Mouse (Mus musculus) cerebellum, adult 8-10 months (tissue): ENCODE measurements around the gene Oxct2b.
A peak's percentile ranks its signal among the peaks of the same experiment; 100 is the strongest.
"Not testable (repeated sequence)": the region's sequence is repeated elsewhere in the genome, so short reads cannot be mapped to it uniquely, and the experiment has no call there.

ENCODE experiments used
- DNase-seq: peaks from one replicate; pipeline ENCODE4 v3.0.0; 2022

Gene Oxct2b

GRCm38 (mm10) chr4:123116011-123116410, at the start of gene Oxct2b:
Oxct2b (plus strand) TSS chr4:123116266.
- DNase-seq = no peak

DNA sequence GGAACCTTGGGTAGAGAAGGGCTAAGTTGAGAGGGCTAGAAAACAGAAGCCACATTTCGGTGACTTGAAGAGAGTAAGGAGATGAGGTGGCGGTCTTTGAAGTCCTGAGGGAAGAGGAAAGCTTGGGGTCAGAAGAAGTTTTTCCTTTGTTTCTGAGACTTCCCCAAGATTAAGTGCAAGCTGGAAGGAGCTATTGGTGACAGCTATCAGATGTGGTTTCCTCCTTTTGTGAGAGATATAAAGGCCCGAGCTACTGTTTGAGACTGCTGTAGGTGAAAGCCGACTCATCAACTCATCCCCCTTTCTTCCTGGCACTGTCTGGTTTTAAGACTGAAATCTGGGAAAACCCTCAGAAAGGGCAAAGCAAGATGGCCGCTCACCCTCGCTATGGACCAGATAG, 47.4 kb upstream of the Oxct2b start:
- DNase-seq = no peak

GRCm38 (mm10) chr4:123071266-123071966, 44.6 kb upstream of the Oxct2b start:
- DNase-seq = no peak

DNA sequence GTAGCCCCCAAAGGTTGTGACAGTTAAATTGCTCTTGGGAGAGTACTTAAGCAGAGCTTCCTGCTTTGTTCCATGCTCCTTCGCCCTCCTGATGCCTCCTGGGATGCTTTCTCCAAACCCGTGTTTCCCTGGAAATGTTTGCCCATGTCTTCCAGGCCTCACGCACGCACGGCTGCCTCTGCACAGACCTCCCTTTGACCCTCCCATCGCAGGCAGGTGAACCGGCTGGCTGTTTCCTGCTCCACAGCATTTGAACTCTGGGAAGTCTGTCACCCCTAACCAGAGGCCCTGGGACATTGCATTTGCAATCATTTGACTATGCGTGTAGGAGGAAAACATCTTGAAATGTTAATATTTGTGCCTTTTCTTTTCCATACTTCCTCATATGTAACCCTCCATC, 39.1 kb upstream of the Oxct2b start:
- no peak for DNase-seq

DNA sequence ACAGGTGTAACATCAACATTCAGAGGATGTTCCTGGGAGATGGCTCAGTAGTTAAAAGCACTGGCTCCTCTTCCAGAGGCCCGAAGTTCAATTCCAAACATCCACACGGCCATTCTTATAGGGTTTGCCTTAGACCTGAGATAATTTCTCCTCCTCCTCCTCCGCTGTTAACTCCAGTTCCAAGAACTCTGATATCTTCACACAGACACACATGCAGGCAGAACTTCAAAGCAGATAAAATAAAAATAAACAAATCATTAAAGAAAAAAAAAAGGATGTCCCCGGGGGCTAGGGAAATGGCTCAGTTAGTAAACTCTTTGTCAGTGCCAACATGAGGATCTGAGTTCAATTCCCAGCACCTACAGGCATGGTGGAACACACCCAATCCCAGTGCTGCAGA, 37.8 kb upstream of the Oxct2b start:
- no peak for DNase-seq

- peak; percentile 24 for DNase-seq
Observed at GRCm38 (mm10) chr4:123080791-123081190, 35.3 kb upstream of the Oxct2b start.

GRCm38 (mm10) chr4:123082283-123083163, 33.5 kb upstream of the Oxct2b start:
- DNase-seq = peak; percentile 69

GRCm38 (mm10) chr4:123083323-123083902, 32.7 kb upstream of the Oxct2b start:
- no peak for DNase-seq

DNA sequence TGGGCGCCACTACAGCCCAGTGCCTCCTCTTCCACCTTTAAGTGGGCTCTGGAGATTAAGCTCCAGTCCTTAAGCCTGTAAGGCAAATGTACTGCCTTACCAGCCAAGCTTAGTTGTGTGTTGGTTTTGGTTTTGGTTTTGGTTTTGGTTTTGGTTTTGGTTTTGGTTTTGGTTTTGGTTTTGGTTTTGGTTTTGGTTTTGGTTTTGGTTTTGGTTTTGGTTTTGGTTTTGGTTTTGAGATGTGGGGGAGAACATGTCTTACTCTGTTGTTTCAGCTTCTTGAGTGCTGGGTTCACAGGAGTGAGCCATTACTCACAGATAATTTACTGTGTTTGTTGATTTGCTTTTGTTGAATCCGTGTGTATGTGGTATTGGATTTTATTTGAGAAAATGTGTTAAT, 30.8 kb upstream of the Oxct2b start:
- DNase-seq = no peak

DNA sequence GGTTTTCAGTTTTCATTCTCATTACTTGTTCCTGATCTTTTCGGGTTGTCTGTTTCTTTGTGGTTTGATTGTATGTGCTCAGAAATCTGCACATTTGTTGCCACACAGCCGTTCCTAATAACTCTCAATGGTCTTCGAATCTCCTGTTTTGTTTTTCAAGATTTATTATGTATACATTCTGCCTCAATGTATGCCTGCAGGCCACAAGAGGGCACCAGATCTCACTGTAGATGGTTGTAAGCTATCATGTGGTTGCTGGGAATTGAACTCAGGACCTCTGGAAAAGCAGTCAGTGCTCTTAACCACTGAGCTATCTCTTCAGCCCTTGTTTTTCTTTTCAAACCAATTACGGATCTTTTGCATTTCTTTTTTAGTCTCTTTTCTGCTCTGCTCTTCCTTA, 29.7 kb upstream of the Oxct2b start:
- no peak for DNase-seq

DNA sequence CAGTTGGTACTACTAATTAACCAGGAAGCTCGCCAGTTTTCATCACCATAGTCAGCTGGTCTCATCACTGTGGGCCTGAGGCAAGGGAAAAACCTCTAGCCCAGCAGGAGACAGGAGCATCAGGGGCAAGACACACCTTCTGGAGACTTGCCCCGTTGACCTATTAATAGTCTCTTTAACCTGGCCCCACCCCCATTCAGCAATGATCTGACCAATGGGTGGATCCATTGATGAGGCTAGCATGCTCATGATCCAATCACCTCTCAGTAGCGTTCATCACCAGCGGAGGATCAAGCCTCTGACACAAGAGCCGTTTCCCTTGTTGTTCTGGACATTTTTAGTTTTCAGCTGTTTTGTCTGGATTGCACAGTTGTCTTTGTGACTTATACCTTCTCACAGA, 23.4 kb upstream of the Oxct2b start:
- DNase-seq = no peak

GRCm38 (mm10) chr4:123093064-123093776, 22.8 kb upstream of the Oxct2b start:
- no peak for DNase-seq

DNA sequence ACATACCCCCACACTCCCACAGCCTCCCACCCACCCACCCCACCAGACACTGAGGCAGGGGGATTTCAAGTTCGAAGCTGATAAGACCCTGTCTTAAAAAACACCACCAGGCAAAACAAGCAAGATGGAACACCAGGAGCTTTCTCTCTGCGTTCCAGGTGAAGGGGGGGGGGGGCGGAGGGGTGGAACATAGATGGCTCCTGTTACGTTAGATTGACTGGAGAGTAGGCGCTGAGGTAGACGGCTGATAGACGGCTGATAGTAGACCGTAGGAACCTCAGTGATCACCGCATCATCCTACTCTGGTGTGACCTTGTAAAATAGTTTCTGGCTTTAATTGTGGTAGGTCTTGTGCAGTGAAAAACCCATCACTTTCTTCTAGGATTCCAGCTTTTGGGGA, 22.2 kb upstream of the Oxct2b start:
- no peak for DNase-seq

DNA sequence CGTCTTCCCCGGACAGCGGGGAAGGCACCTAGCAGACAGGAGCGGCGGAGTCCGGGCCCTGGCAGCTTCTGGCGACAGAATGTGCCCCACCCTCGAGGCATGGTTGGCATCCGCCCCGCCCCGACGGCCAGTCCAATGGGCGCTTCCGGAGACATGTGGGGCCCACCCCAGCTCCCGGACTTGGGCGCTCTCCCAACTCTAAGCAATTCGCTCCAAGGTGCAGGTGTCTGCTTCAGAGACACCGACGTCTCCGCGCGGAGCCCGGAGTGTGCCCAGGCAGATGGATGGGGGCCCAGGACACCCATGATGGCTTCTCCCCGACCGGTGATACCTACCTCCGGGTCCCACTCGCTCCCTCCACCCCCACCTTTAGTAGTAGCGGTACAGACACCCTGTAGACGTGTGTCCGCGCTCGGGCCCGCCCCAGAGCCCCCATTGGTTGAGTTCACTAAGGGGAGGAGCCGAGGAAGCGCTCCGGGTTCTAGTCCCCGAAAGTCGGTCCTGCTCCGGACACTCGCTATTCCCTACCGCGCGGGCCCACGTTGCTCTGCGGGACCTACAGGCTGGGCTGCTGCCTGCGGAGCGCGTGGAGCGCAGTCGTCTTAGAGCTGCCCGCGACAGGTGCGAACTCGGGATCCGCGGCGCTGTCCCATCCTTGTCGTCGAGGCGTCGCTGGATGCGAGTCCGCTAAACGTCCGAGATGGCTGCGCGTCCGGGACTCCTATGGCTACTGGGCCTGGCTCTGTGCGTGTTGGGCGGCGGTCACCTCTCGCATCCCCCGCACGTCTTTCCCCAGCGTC, 11.2 kb upstream of the Oxct2b start, which contains the start of gene Bmp8b:
Bmp8b (plus strand) TSS at position 515 of the 800 bp plus-strand sequence.
- no peak for DNase-seq

DNA sequence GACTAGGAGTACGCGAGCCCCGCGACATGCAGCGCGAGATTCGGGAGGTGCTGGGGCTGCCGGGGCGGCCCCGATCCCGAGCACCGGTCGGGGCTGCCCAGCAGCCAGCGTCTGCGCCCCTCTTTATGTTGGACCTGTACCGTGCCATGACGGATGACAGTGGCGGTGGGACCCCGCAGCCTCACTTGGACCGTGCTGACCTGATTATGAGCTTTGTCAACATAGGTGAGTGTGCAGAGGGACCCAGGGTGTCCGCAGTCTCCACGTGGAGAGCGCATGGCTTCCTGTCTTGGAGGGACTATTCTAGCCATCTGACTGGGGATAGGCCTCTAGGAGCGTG, 10.6 kb upstream of the Oxct2b start:
- DNase-seq = no peak

DNA sequence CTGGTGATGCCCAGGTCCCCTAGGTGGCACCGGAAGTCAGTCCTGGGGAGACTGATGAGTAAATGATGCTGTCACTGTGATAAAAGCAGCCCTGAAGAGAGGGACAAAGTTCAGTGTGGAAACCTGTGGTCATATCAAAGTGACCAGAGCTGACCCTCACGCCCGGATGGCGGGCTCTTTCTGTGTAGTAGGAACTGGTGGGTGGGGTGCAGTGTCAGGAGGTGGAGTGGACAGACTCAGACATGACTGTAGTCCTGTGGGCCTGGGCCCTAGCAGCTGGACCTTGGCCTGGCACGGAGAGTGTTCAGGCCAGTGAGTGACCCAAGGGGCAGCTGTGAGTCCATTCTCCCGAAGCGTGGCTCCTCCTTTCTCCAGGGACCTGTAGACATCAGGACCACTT, 10.1 kb upstream of the Oxct2b start:
- not testable (repeated sequence) for DNase-seq

- DNase-seq = no peak
Observed at GRCm38 (mm10) chr4:123106864-123107263, 9.2 kb upstream of the Oxct2b start.

- no peak for DNase-seq
Observed at GRCm38 (mm10) chr4:123108056-123108455, 8.0 kb upstream of the Oxct2b start.

- DNase-seq = no peak
Observed at GRCm38 (mm10) chr4:123110751-123111150, 5.3 kb upstream of the Oxct2b start.

GRCm38 (mm10) chr4:123111275-123111983, 4.6 kb upstream of the Oxct2b start:
- DNase-seq = not testable (repeated sequence)

DNA sequence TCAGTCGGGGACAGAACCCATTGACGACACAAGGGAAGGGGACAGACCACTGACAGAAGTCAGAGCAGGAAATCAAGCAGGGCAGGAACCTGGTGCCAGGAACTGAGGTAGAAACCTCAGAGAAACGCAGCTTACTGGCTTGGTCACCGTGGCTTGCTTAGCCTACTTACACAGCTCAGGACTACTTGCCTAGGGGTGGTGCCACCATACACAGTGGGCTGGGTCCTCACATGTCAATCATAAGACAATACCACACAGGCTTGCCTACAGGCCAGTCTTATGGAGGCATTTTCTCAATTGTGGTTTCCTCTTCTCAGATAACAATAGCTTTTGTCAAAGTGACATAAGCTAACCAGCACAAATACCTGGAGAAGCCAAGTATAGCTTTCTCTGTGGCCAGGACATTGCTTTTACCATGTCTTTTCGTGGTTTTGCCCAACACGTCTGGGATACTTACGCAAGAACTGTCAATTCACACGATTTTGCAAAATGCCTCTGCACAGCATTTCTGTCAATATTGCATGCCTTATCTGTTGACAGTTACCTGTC, 3.8 kb upstream of the Oxct2b start:
- no peak for DNase-seq
